Mouse (Mus musculus) forebrain, embryonic 13.5 days (tissue): ENCODE measurements around the gene Nsg2. TPM values are rescaled to one million over a fixed set of nuclear protein-coding genes. Genes with fewer than 3 reads are reported as not detected.
A peak's percentile ranks its signal among the peaks of the same experiment; 100 is the strongest.
"Not testable (repeated sequence)": the region's sequence is repeated elsewhere in the genome, so short reads cannot be mapped to it uniquely, and the experiment has no call there.

Experiments used
- ATAC-seq: fragments of 200-750 bp; cut with Nextera tagmentation; 2 replicates; pipeline ENCODE4 v1.8.0; 2017
- H3K27ac ChIP-seq: fragments of 300-500 bp; sonication (generic); 2 replicates; pipeline ENCODE4 v1.5.1; 2015; ENCODE audit warnings: inconsistent platforms, mild to moderate bottlenecking, moderate library complexity
- H3K27me3 ChIP-seq: fragments of 300-500 bp; sonication (generic); 2 replicates; pipeline ENCODE4 v1.6.1; 2015; ENCODE audit warnings: mild to moderate bottlenecking, inconsistent platforms
- H3K36me3 ChIP-seq: fragments of 300-500 bp; sonication (generic); 2 replicates; pipeline ENCODE4 v1.6.1; 2015; ENCODE audit warnings: mild to moderate bottlenecking, inconsistent platforms; ENCODE audit not compliant: poor library complexity, severe bottlenecking
- H3K4me1 ChIP-seq: fragments of 300-500 bp; sonication (generic); 2 replicates; pipeline ENCODE4 v1.6.1; 2015; ENCODE audit warnings: inconsistent platforms
- H3K4me2 ChIP-seq: fragments of 300-500 bp; sonication (generic); 2 replicates; pipeline ENCODE4 v1.6.1; 2015; ENCODE audit warnings: inconsistent platforms, mild to moderate bottlenecking, moderate library complexity
- H3K4me3 ChIP-seq: fragments of 300-500 bp; sonication (generic); 2 replicates; pipeline ENCODE4 v1.5.1; 2015; ENCODE audit warnings: mild to moderate bottlenecking, inconsistent platforms
- H3K9ac ChIP-seq: fragments of 300-500 bp; sonication (generic); 2 replicates; pipeline ENCODE4 v1.6.1; 2015; ENCODE audit warnings: mild to moderate bottlenecking, inconsistent platforms
- H3K9me3 ChIP-seq: fragments of 300-500 bp; sonication (generic); replicated peaks from 2 replicates; pipeline ENCODE4 v1.6.1; 2016; ENCODE audit warnings: inconsistent platforms
- WGBS: fragments of 180-500 bp; shearing (Covaris S2); methylation state at CpG from one replicate; pipeline ENCODE4 v1.1.7; 2015; 5-methylcytosine and 5-hydroxymethylcytosine counted together
- polyA plus RNA-seq: library from polyadenylated mRNA; unstranded; fragments of >200 nt; fragmentation: Nextera tagmentation; extraction: Ambion mirVana; gene quantifications from 2 replicates; pipeline ENCODE4 v1.2.1, GENCODE M21; 2015

Gene Nsg2
- polyA plus RNA-seq = 358 and 394 TPM in 2 replicates

GRCm38 (mm10) chr11:32000281-32000680 lies at the start of gene Nsg2:
Gene Nsg2 (plus strand): TSS chr11:32000463.
- Histone ChIP-seq H3K9ac (peak within 1 kb of the TSS; percentile 89), H3K4me3 (peak within 1 kb of the TSS; percentile 60), H3K4me2 (peak within 1 kb of the TSS; percentile 72), H3K27ac (peak within 1 kb of the TSS; percentile 96), H3K27me3 (no peaks in the 10 kb centered on the region), H3K9me3 (no peaks in the 10 kb centered on the region), H3K36me3 (peaks cover 24% of the 10 kb centered on the region), H3K4me1 (peaks cover 32% of the 10 kb centered on the region)
- WGBS = under 1% methylated on average over 16 of the region's 16 CpGs
- peak; percentile 91 for ATAC-seq

GRCm38 (mm10) chr11:31960071-31960470 lies 40.2 kb upstream of the Nsg2 start:
- ATAC-seq = no peak
- Histone ChIP-seq H3K9ac (no peak overlapping the region), H3K36me3 (no peaks in the 10 kb centered on the region), H3K9me3 (no peaks in the 10 kb centered on the region), H3K27me3 (no peaks in the 10 kb centered on the region), H3K4me3 (no peak overlapping the region), H3K27ac (no peak overlapping the region), H3K4me2 (no peak overlapping the region), H3K4me1 (no peaks in the 10 kb centered on the region)

GRCm38 (mm10) chr11:31963993-31964392 lies 36.3 kb upstream of the Nsg2 start:
- WGBS = 95% methylated on average over 1 of the region's 1 CpGs
- ATAC-seq = no peak

DNA sequence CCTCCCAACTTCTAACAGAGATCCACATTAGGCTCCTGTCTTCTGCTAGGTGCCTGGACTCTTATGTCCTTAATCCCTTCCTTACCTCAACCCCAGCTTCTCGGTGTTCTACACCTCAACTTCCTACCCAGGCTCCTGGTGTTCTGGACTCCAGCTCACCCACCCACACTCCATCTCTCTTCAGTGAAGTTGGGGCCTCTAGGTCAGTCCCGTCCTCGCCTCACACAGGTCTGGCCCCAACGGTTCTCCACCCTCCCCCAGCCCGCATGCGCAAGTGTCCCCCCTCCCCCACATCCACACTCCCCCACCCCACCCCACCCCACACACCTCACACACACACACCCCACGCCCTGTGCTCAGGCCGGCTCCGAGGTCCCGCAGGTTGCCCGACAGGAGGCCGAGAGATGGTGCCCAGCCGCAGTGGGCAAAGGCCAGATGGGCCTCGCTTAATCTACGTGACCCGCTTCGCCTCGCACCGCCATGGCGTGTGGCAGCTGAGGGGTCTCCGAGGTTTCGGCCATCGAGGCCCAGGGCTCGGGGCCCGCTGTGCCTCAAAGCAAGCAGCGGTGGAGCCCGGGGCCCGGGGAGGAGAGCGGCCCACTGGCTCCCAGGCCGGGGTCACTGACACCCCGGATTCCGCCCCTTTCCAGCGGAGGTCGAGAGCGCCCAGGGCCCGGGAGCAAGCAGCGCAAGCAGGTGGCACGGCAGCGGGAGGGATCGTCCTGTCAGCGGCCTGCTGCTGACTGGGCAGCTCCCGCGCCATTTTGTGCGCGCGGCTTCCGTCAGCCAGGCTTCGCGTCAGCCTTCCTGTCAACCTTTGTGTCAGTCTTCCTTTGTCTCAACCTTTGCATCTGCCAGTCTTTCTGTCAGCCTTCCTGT lies 34.8 kb upstream of the Nsg2 start, which contains the start of gene 4930524B15Rik:
Gene 4930524B15Rik, plus strand, starts transcription at position 337 of the 879 bp plus-strand sequence.
- H3K9ac ChIP-seq = peak within 1 kb of the TSS; percentile 62
- H3K9me3 ChIP-seq = no peaks in the 10 kb centered on the region
- H3K4me2 ChIP-seq = peak within 1 kb of the TSS; percentile 56
- ATAC-seq = peak; percentile 63
- WGBS = 43% methylated on average over 49 of the region's 49 CpGs
- H3K4me1 ChIP-seq = peaks cover 3% of the 10 kb centered on the region; the same call in 1 of the 2 replicates
- no peaks in the 10 kb centered on the region for H3K27me3 ChIP-seq
- no peak within 1 kb of the TSS for H3K27ac ChIP-seq
- no peaks in the 10 kb centered on the region for H3K36me3 ChIP-seq
- peak within 1 kb of the TSS; percentile 29 for H3K4me3 ChIP-seq

More at GRCm38 (mm10) chr11:31963993-31964392, 36.3 kb upstream of the Nsg2 start:
- H3K9me3 ChIP-seq = no peaks in the 10 kb centered on the region
- no peak overlapping the region for H3K4me3 ChIP-seq
- H3K27ac ChIP-seq = no peak overlapping the region
- H3K27me3 ChIP-seq = no peaks in the 10 kb centered on the region
- no peak overlapping the region for H3K4me2 ChIP-seq
- H3K36me3 ChIP-seq = no peaks in the 10 kb centered on the region
- no peak overlapping the region for H3K9ac ChIP-seq
- peaks cover 3% of the 10 kb centered on the region; the same call in 1 of the 2 replicates for H3K4me1 ChIP-seq

- Histone ChIP-seq H3K4me1 (no peaks in the 10 kb centered on the region), H3K27me3 (no peaks in the 10 kb centered on the region), H3K36me3 (no peaks in the 10 kb centered on the region), H3K4me3 (no peak overlapping the region), H3K27ac (no peak overlapping the region), H3K9me3 (no peaks in the 10 kb centered on the region), H3K9ac (no peak overlapping the region), H3K4me2 (no peak overlapping the region)
- WGBS = 87% methylated on average over 4 of the region's 4 CpGs
- ATAC-seq = no peak
Measured at GRCm38 (mm10) chr11:31974132-31974531, 26.1 kb upstream of the Nsg2 start.

DNA sequence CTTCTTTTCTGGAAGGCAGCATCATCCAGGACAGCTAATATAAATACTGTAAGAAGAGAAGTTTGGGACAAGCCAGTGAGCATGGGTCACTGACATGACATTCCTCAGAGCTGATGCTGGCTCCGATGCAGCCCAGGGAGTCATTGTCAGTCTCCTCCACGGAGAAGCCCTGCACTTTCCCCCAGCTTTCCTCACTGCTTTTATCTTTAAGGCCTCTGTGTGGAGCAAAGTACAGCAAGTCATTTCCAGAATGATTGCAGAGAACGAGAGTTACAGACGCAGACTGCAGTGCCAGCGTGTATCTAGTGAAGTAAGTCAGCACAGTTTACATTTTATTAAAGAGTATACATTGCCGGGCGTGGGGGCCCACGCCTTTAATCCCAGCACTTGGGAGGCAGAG lies 25.4 kb upstream of the Nsg2 start:
- Histone ChIP-seq H3K4me1 (no peaks in the 10 kb centered on the region), H3K36me3 (no peaks in the 10 kb centered on the region), H3K4me3 (no peak overlapping the region), H3K27ac (no peak overlapping the region), H3K4me2 (no peak overlapping the region), H3K9me3 (peaks cover 5% of the 10 kb centered on the region; the same call in 1 of the 2 replicates), H3K27me3 (no peaks in the 10 kb centered on the region), H3K9ac (no peak overlapping the region)
- WGBS = 65% methylated on average over 8 of the region's 8 CpGs
- no peak for ATAC-seq

GRCm38 (mm10) chr11:31975678-31976077 lies 24.6 kb upstream of the Nsg2 start:
- 84% methylated on average over 5 of the region's 5 CpGs for WGBS
- Histone ChIP-seq H3K4me1 (no peaks in the 10 kb centered on the region), H3K4me2 (no peak overlapping the region), H3K27me3 (no peaks in the 10 kb centered on the region), H3K9ac (no peak overlapping the region), H3K27ac (no peak overlapping the region), H3K4me3 (no peak overlapping the region), H3K36me3 (no peaks in the 10 kb centered on the region), H3K9me3 (peaks cover 9% of the 10 kb centered on the region; the same call in 1 of the 2 replicates)
- ATAC-seq = no peak

GRCm38 (mm10) chr11:31976137-31976536 lies 24.1 kb upstream of the Nsg2 start:
- Histone ChIP-seq H3K27me3 (no peaks in the 10 kb centered on the region), H3K9ac (no peak overlapping the region), H3K9me3 (peaks cover 9% of the 10 kb centered on the region; the same call in 1 of the 2 replicates), H3K36me3 (no peaks in the 10 kb centered on the region), H3K27ac (no peak overlapping the region), H3K4me2 (no peak overlapping the region), H3K4me1 (no peaks in the 10 kb centered on the region), H3K4me3 (no peak overlapping the region)
- ATAC-seq = no peak
- WGBS = 78% methylated on average over 5 of the region's 5 CpGs

DNA sequence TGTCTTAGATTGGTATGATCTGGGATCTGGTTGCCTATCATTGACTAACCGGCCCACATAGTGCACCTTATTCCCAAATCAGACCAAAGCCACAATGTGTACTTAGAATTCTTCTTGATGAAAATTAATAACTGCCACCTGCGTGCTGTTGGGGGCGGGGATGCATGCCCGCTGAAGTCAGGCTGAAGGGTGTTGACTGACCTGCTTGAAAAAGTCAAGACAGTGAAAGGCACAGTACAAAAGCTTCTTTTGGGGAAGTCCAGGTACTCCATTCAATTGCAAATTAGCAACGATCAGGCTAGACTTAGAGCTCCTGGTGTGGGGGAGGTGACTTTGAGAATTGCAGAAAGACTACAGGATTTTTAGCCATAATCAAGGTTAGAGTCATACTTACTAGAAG lies 20.2 kb upstream of the Nsg2 start:
- not testable (repeated sequence) for H3K27ac ChIP-seq, H3K9me3 ChIP-seq, ATAC-seq, H3K4me3 ChIP-seq, H3K4me2 ChIP-seq, H3K4me1 ChIP-seq, H3K36me3 ChIP-seq, H3K27me3 ChIP-seq, H3K9ac ChIP-seq
- WGBS = 89% methylated on average over 5 of the region's 5 CpGs

DNA sequence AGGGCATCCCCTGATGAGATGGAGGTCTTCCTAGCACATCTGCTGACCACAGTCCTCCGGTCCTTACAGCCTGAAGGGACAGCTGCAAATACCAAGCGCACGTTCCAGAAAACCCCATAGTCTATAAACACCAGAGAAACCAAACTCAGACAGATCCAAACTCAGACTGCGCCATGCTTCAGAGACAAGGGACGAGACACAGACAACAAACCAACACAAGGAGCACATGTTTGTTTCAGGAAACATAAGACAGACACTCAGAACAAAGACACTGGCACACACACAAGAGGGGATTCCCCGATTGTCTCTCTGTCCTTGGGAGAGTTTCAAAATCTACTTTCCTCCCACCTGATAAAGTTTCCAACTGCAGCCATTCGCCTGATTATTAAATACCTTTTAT lies 18.4 kb upstream of the Nsg2 start:
- no peaks in the 10 kb centered on the region for H3K36me3 ChIP-seq
- H3K27me3 ChIP-seq = no peaks in the 10 kb centered on the region
- H3K27ac ChIP-seq = no peak overlapping the region
- H3K9me3 ChIP-seq = peaks cover 9% of the 10 kb centered on the region
- H3K9ac ChIP-seq = no peak overlapping the region
- no peak overlapping the region for H3K4me3 ChIP-seq
- H3K4me2 ChIP-seq = no peak overlapping the region
- WGBS = 95% methylated on average over 7 of the region's 7 CpGs
- no peaks in the 10 kb centered on the region for H3K4me1 ChIP-seq
- ATAC-seq = no peak

GRCm38 (mm10) chr11:31982247-31982943 lies 17.9 kb upstream of the Nsg2 start:
- H3K27me3 ChIP-seq, H3K4me3 ChIP-seq, H3K27ac ChIP-seq, H3K36me3 ChIP-seq, H3K9ac ChIP-seq, ATAC-seq, H3K9me3 ChIP-seq, H3K4me2 ChIP-seq, H3K4me1 ChIP-seq: not testable (repeated sequence)
- 78% methylated on average over 13 of the region's 13 CpGs for WGBS

- ATAC-seq = no peak
- no peak overlapping the region for H3K9ac ChIP-seq
Measured at GRCm38 (mm10) chr11:31983249-31983648, 17.0 kb upstream of the Nsg2 start.

More at GRCm38 (mm10) chr11:31983249-31983648, 17.0 kb upstream of the Nsg2 start:
- Histone ChIP-seq H3K9me3 (peaks cover 9% of the 10 kb centered on the region), H3K36me3 (no peaks in the 10 kb centered on the region), H3K4me1 (no peaks in the 10 kb centered on the region), H3K4me3 (no peak overlapping the region), H3K4me2 (no peak overlapping the region), H3K27me3 (no peaks in the 10 kb centered on the region), H3K27ac (no peak overlapping the region)
